Mouse (Mus musculus) embryonic facial prominence, embryonic 10.5 days (tissue): ENCODE results near the gene Trmt112. TPM values are rescaled to one million over a fixed set of nuclear protein-coding genes. Genes with fewer than 3 reads are reported as not detected.

Experiments
- microRNA-seq: library from miRNA; unstranded; fragments of <30 nt; microRNA quantifications from one replicate; pipeline ENCODE4, GENCODE M21; 2017
- polyA plus RNA-seq: library from polyadenylated mRNA; unstranded; fragments of >200 nt; fragmentation: Nextera tagmentation; extraction: Ambion mirVana; gene quantifications from 2 replicates; pipeline ENCODE4 v1.2.1, GENCODE M21; 2016

The Trmt112 gene
- polyA plus RNA-seq, 1 experiment from 2014 or later, result 168 TPM

Small RNA genes lying within 50 kb of the gene (microRNA-seq; reads per million reads assigned to microRNA genes)
- 1.2 reads per million for gene Mir6990

Other genes starting within 250 kb of the Trmt112 start
- gene Rps6ka4, start 69.1 kb upstream of the Trmt112 start, polyA plus RNA-seq, result 5.3 and 7.0 TPM in 2 replicates
- gene Ccdc88b, start 51.5 kb upstream of the Trmt112 start, polyA plus RNA-seq, result 0.62 and 0.67 TPM in 2 replicates
- gene Prdx5, start 408 bp downstream of the Trmt112 start, polyA plus RNA-seq, result 137 and 140 TPM in 2 replicates
- 7.9 and 8.9 TPM in 2 replicates for gene Esrra, start 12.1 kb downstream of the Trmt112 start, polyA plus RNA-seq
- gene Catsperz, start 15.7 kb downstream of the Trmt112 start, polyA plus RNA-seq, result 0.68 and 0.74 TPM in 2 replicates
- 0.23 TPM in 1 of 2 replicates, not detected in the other for gene Kcnk4, start 24.8 kb downstream of the Trmt112 start, polyA plus RNA-seq
- 53.4 and 55.1 TPM in 2 replicates for gene Bad, start 32.2 kb downstream of the Trmt112 start, polyA plus RNA-seq
- 26.9 and 27.5 TPM in 2 replicates for gene Gpr137, start 32.8 kb downstream of the Trmt112 start, polyA plus RNA-seq
- 217 and 235 TPM in 2 replicates for gene Ppp1r14b, start 65.3 kb downstream of the Trmt112 start, polyA plus RNA-seq
- gene Plcb3, start 66.8 kb downstream of the Trmt112 start, polyA plus RNA-seq, result 32.8 and 37.0 TPM in 2 replicates
- gene Fkbp2, start 70.8 kb downstream of the Trmt112 start, polyA plus RNA-seq, result 100.0 and 101 TPM in 2 replicates
- 36.0 and 36.9 TPM in 2 replicates for gene Vegfb, start 78.0 kb downstream of the Trmt112 start, polyA plus RNA-seq
- 18.1 and 18.2 TPM in 2 replicates for gene Dnajc4, start 82.9 kb downstream of the Trmt112 start, polyA plus RNA-seq
- 20.1 and 20.9 TPM in 2 replicates for gene Nudt22, start 86.4 kb downstream of the Trmt112 start, polyA plus RNA-seq
- 8.3 and 8.8 TPM in 2 replicates for gene Trpt1, start 86.4 kb downstream of the Trmt112 start, polyA plus RNA-seq
- gene Fermt3, start 109.8 kb downstream of the Trmt112 start, polyA plus RNA-seq, result 7.1 and 8.0 TPM in 2 replicates
- 453 and 489 TPM in 2 replicates for gene Stip1, start 130.3 kb downstream of the Trmt112 start, polyA plus RNA-seq
- 5.0 and 5.4 TPM in 2 replicates for gene Macrod1, start 147.1 kb downstream of the Trmt112 start, polyA plus RNA-seq
- 2.5 and 2.9 TPM in 2 replicates for gene Flrt1, start 196.0 kb downstream of the Trmt112 start, polyA plus RNA-seq